Mouse (Mus musculus) E14TG2a.4 (cell line): Measurements from ENCODE around the gene Fcgr4.
"Not testable (repeated sequence)": the region's sequence is repeated elsewhere in the genome, so short reads cannot be mapped to it uniquely, and the experiment has no call there.

Experiments used
- CTCF ChIP-seq: conservative IDR thresholded peaks from 2 replicates; pipeline ENCODE4 v1.5.1; 2014; ENCODE audit warnings: low read length
- POU5F1 ChIP-seq: IDR thresholded peaks from 2 replicates; pipeline ENCODE4 v1.6.1; 2014; ENCODE audit warnings: low read length, borderline replicate concordance

DNA sequence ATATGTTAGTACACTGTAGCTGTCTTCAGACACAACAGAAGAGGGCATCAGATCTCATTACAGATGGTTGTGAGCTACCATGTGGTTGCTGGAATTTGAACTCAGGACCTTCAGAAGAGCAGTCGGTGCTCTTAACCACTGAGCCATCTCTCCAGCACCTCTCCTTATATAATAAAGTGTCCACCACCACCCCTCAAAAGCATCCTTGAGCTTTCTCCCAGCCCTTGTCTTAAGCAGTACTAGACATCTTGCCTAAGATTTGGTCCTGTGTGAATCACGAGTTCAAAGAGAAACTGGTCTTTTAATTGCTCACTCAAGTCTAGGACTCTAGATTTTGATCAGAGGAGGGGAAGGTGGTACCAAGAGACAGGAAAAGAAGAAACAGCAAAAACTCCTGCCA lies 43.4 kb upstream of the Fcgr4 start:
- TF ChIP-seq CTCF, POU5F1: not testable (repeated sequence)
